Mouse (Mus musculus): ENCODE measurements around the gene Zfp830. TPM values are rescaled to one million over a fixed set of nuclear protein-coding genes. Genes with fewer than 3 reads are reported as not detected.
A peak's percentile ranks its signal among the peaks of the same experiment; 100 is the strongest.

Gene Zfp830
- total RNA-seq (2021) = 10 to 100 TPM; 14.8 to 15.2 TPM
- long read RNA-seq, experiment 1, transcript Zfp830-201 (1 exons, 1,591 nt) = major isoform, 13 of 13 reads
- long read RNA-seq, experiment 1, partial matches to known transcripts = 0 of 13 reads
- long read RNA-seq, experiment 1, other reads (novel, unspliced or antisense) = 0 of 13 reads
- long read RNA-seq, experiment 2, transcript Zfp830-201 (1 exons, 1,591 nt) = major isoform, 8 of 8 reads
- long read RNA-seq, experiment 2, partial matches to known transcripts = 0 of 8 reads
- long read RNA-seq, experiment 2, other reads (novel, unspliced or antisense) = 0 of 8 reads

GRCm38 (mm10) chr11:82763742-82764437, at the start of gene Zfp830, which contains the start of gene Cct6b:
TSS of gene Zfp830 (plus strand) at chr11:82764345.
TSS of gene Cct6b (minus strand) at chr11:82764321.
- peak; percentile 91 to 92 for DNase-seq (ENCODE audit: extremely low spot score in 1 of 2, low spot score in 2 of 2)
- peak within 1 kb of the TSS; percentile 74 for H3K4me3 ChIP-seq
- H3K27ac ChIP-seq = peak within 1 kb of the TSS; percentile 83
- TF ChIP-seq CTCF (IDR thresholded peaks at IDR 0.05) = no peak; the same call in 1 of the 2 replicates
- intact Hi-C loops (cut with DNase I) = loop anchor here (1.0 to 10.0 kb wide), 5 partner anchors 17 to 527 kb away; partner anchors contain the start of genes Fndc8, Lig3 and Rad51d

- Histone ChIP-seq H3K27ac (no peak overlapping the region), H3K4me3 (no peak overlapping the region)
- no peak for DNase-seq (ENCODE audit: extremely low spot score in 1 of 2, low spot score in 2 of 2)
- TF ChIP-seq CTCF (IDR thresholded peaks at IDR 0.05) = no peak
- intact Hi-C loops (cut with DNase I) = no loop called here
These were observed 44.9 kb upstream of the Zfp830 start for GRCm38 (mm10) chr11:82719294-82719693.

- Histone ChIP-seq H3K4me3 (no peak overlapping the region), H3K27ac (no peak overlapping the region)
- TF ChIP-seq CTCF (IDR thresholded peaks at IDR 0.05) = no peak; the same call in 1 of the 2 replicates
- intact Hi-C loops (cut with DNase I) = no loop called here
- no peak for DNase-seq (ENCODE audit: extremely low spot score in 1 of 2, low spot score in 2 of 2)
These were observed 37.3 kb upstream of the Zfp830 start for GRCm38 (mm10) chr11:82726862-82727261.

GRCm38 (mm10) chr11:82734227-82734626, 29.9 kb upstream of the Zfp830 start:
- no peak for DNase-seq (ENCODE audit: extremely low spot score in 1 of 2, low spot score in 2 of 2)
- TF ChIP-seq CTCF (IDR thresholded peaks at IDR 0.05) = no peak; the same call in 1 of the 2 replicates

GRCm38 (mm10) chr11:82739006-82739405, 25.1 kb upstream of the Zfp830 start:
- no peak; the same call in 1 of the 2 replicates for TF ChIP-seq CTCF (IDR thresholded peaks at IDR 0.05)
- DNase-seq (ENCODE audit: extremely low spot score in 1 of 2, low spot score in 2 of 2) = no peak
- Histone ChIP-seq H3K27ac (no peak overlapping the region), H3K4me3 (no peak overlapping the region)
- intact Hi-C loops (cut with DNase I) = no loop called here

More at GRCm38 (mm10) chr11:82734227-82734626, 29.9 kb upstream of the Zfp830 start:
- no peak overlapping the region for H3K27ac ChIP-seq
- no peak overlapping the region for H3K4me3 ChIP-seq
- intact Hi-C loops (cut with DNase I) = loop anchor here (5.0 kb wide), 1 partner anchor 582 kb away; no protein-coding TSS in a partner anchor

GRCm38 (mm10) chr11:82746138-82746537, 18.0 kb upstream of the Zfp830 start:
- intact Hi-C loops (cut with DNase I) = loop anchor here (2.0 kb wide), 1 partner anchor 145 kb away; the partner anchor contains the start of gene Rad51d

GRCm38 (mm10) chr11:82746857-82747366, 17.2 kb upstream of the Zfp830 start:
- no peak for TF ChIP-seq CTCF (IDR thresholded peaks at IDR 0.05)
- no peak overlapping the region for H3K27ac ChIP-seq
- intact Hi-C loops (cut with DNase I) = loop anchor here (2.0 kb wide), 1 partner anchor 144 kb away; the partner anchor contains the start of gene Rad51d

More at GRCm38 (mm10) chr11:82746138-82746537, 18.0 kb upstream of the Zfp830 start:
- Histone ChIP-seq H3K27ac (no peak overlapping the region), H3K4me3 (no peak overlapping the region)
- TF ChIP-seq CTCF (IDR thresholded peaks at IDR 0.05) = peak; percentile 50
- DNase-seq (ENCODE audit: extremely low spot score in 1 of 2, low spot score in 2 of 2) = no peak

GRCm38 (mm10) chr11:82752349-82753115, 11.6 kb upstream of the Zfp830 start:
- DNase-seq (ENCODE audit: extremely low spot score in 1 of 2, low spot score in 2 of 2) = no peak
- intact Hi-C loops (cut with DNase I) = no loop called here
- Histone ChIP-seq H3K27ac (no peak overlapping the region), H3K4me3 (no peak overlapping the region)
- no peak for TF ChIP-seq CTCF (IDR thresholded peaks at IDR 0.05)

More at GRCm38 (mm10) chr11:82746857-82747366, 17.2 kb upstream of the Zfp830 start:
- DNase-seq (ENCODE audit: extremely low spot score in 1 of 2, low spot score in 2 of 2) = no peak
- H3K4me3 ChIP-seq = no peak overlapping the region

GRCm38 (mm10) chr11:82755919-82756318, 8.2 kb upstream of the Zfp830 start:
- TF ChIP-seq CTCF (IDR thresholded peaks at IDR 0.05) = no peak
- intact Hi-C loops (cut with DNase I) = no loop called here
- DNase-seq (ENCODE audit: extremely low spot score in 1 of 2, low spot score in 2 of 2) = no peak
- no peak overlapping the region for H3K4me3 ChIP-seq
- H3K27ac ChIP-seq = no peak overlapping the region

- Histone ChIP-seq H3K27ac (no peak overlapping the region), H3K4me3 (no peak overlapping the region)
- intact Hi-C loops (cut with DNase I) = loop anchor here (5.0 to 10.0 kb wide), 4 partner anchors 130 to 525 kb away; partner anchors contain the start of genes Fndc8 and Rad51d
- peak; percentile 38 for TF ChIP-seq CTCF (IDR thresholded peaks at IDR 0.05)
- DNase-seq (ENCODE audit: extremely low spot score in 1 of 2, low spot score in 2 of 2) = no peak
These were observed 1.8 kb upstream of the Zfp830 start for GRCm38 (mm10) chr11:82762286-82762829.

- H3K27ac ChIP-seq = no peak overlapping the region
- DNase-seq (ENCODE audit: extremely low spot score in 1 of 2, low spot score in 2 of 2) = no peak
- intact Hi-C loops (cut with DNase I) = loop anchor here (5.0 to 10.0 kb wide), 4 partner anchors 129 to 526 kb away; partner anchors contain the start of genes Fndc8 and Rad51d
- TF ChIP-seq CTCF (IDR thresholded peaks at IDR 0.05) = no peak
- H3K4me3 ChIP-seq = peak overlapping the region; percentile 74
These were observed 884 bp upstream of the Zfp830 start for GRCm38 (mm10) chr11:82763261-82763660.

Data from left cerebral cortex, adult 2 months (tissue).